Mouse (Mus musculus) forebrain, embryonic 16.5 days (tissue): ENCODE measurements at regions not wholly inside any gene's neighbourhood (a gene's known extent, or its start where the extent isn't known, plus 50 kb on each side); places are given as distances from the start of the nearest gene placed in this dataset.

Experiments used
- ATAC-seq: fragments of 200-750 bp; cut with Nextera tagmentation; 2 replicates; pipeline ENCODE4 v1.8.0; 2017; ENCODE audit warnings: mild to moderate bottlenecking, moderate library complexity
- H3K27ac ChIP-seq: fragments of 300-500 bp; sonication (generic); 2 replicates; pipeline ENCODE4 v1.5.1; 2014; ENCODE audit warnings: low read length, control low read depth
- H3K27me3 ChIP-seq: fragments of 300-500 bp; sonication (generic); replicated peaks from 2 replicates; pipeline ENCODE4 v1.6.1; 2014; ENCODE audit warnings: low read length; ENCODE audit not compliant: control insufficient read depth, insufficient read depth
- H3K36me3 ChIP-seq: fragments of 300-500 bp; sonication (generic); 2 replicates; pipeline ENCODE4 v1.6.1; 2014; ENCODE audit not compliant: control insufficient read depth, insufficient read depth
- H3K4me1 ChIP-seq: fragments of 300-500 bp; sonication (generic); replicated peaks from 2 replicates; pipeline ENCODE4 v1.6.1; 2014; ENCODE audit warnings: low read length; ENCODE audit not compliant: control insufficient read depth, insufficient read depth
- H3K4me2 ChIP-seq: fragments of 300-500 bp; sonication (generic); 2 replicates; pipeline ENCODE4 v1.6.1; 2014; ENCODE audit warnings: mild to moderate bottlenecking, low read length, control low read depth
- H3K4me3 ChIP-seq: fragments of 300-500 bp; sonication (generic); replicated peaks from 2 replicates; pipeline ENCODE4 v1.5.1; 2014; ENCODE audit warnings: mild to moderate bottlenecking, low read length, control low read depth
- H3K9ac ChIP-seq: fragments of 300-500 bp; sonication (generic); replicated peaks from 2 replicates; pipeline ENCODE4 v1.6.1; 2014; ENCODE audit warnings: low read depth, low read length, control low read depth
- H3K9me3 ChIP-seq: fragments of 300-500 bp; sonication (generic); 2 replicates; pipeline ENCODE4 v1.6.1; 2016; ENCODE audit warnings: low read length; ENCODE audit not compliant: control insufficient read depth
- WGBS: fragments of 180-500 bp; shearing (Covaris S2); extraction: QIAGEN DNeasy Blood & Tissue Kit; methylation state at CpG from one replicate; pipeline ENCODE4 v1.1.7; 2014; 5-methylcytosine and 5-hydroxymethylcytosine counted together

DNA sequence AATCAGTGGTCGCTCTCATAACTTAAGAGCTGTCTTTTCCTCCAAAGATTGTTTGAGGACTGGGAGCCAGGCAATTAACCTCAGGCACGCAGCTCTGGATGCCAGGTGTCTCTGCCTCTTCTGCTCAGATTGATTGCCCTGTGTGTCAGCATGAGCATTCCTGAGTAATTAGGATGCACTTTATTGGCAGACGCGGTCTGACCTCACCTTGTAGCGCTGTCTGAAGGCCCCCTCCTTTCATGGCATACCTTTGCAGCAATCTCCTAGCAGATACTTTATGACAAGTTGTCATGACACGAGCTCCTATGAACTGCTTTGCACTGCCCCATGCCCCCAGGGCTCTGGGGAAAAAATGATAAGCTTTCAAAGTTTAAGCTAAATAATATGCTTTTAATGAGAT is 114.1 kb upstream of the Eef1e1 start:
- no peak for ATAC-seq

DNA sequence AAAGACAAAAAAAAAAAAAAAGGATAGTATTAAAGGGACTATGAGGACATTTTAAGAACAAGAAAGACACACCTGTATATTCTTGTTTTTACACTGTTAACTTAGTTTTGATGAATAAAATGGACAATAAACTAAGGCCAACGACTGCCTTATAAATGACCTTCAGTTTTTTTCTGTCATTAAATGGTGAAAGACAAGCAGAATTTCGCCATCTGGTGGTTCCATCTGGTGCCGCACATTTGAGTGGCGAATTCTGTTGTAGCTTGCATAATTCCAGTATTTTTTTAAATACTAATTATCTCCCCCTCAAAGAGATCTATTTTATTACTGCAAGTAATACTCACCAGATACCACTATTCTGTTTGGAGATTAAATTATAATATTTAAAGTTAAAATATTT is 107.3 kb upstream of the Eef1e1 start:
- Histone ChIP-seq H3K4me2 (no peak overlapping the region), H3K9me3 (no peaks in the 10 kb centered on the region), H3K27me3 (no peaks in the 10 kb centered on the region), H3K27ac (no peak overlapping the region), H3K36me3 (no peaks in the 10 kb centered on the region), H3K4me3 (no peak overlapping the region), H3K4me1 (no peaks in the 10 kb centered on the region), H3K9ac (no peak overlapping the region)
- ATAC-seq, result no peak
- WGBS, result 32% methylated on average over 4 of the region's 4 CpGs

More for the DNA sequence above, 114.1 kb upstream of the Eef1e1 start:
- no peaks in the 10 kb centered on the region for H3K27me3 ChIP-seq
- no peaks in the 10 kb centered on the region for H3K4me1 ChIP-seq
- H3K4me3 ChIP-seq, result no peak overlapping the region
- no peaks in the 10 kb centered on the region for H3K36me3 ChIP-seq
- WGBS, result 72% methylated on average over 6 of the region's 6 CpGs
- no peak overlapping the region for H3K9ac ChIP-seq
- H3K9me3 ChIP-seq, result no peaks in the 10 kb centered on the region
- no peak overlapping the region for H3K4me2 ChIP-seq
- no peak overlapping the region for H3K27ac ChIP-seq

DNA sequence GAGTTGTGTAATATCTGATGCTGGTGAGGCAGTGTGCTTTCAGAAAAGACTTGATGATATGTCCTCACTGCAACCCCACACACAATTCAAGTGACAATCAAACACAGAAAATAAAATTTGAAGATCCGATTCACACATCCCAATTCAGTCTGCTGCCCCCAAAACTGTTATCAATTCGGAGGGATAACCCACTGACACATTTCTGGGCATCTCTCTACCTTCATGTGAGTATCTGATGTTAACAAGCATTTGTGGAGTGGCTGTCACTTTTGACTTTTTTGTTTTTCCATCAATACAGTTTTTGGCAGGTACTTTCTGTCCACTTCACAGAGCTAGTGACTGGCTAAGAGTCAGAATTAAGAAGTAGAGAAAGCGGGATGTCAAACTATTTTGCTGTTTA is 101.4 kb upstream of the Eef1e1 start:
- no peak for ATAC-seq
- Histone ChIP-seq H3K4me3 (no peak overlapping the region), H3K9me3 (no peaks in the 10 kb centered on the region), H3K4me2 (no peak overlapping the region), H3K4me1 (no peaks in the 10 kb centered on the region), H3K9ac (no peak overlapping the region), H3K36me3 (no peaks in the 10 kb centered on the region), H3K27me3 (no peaks in the 10 kb centered on the region), H3K27ac (no peak overlapping the region)
- WGBS, result 89% methylated on average over 3 of the region's 3 CpGs

DNA sequence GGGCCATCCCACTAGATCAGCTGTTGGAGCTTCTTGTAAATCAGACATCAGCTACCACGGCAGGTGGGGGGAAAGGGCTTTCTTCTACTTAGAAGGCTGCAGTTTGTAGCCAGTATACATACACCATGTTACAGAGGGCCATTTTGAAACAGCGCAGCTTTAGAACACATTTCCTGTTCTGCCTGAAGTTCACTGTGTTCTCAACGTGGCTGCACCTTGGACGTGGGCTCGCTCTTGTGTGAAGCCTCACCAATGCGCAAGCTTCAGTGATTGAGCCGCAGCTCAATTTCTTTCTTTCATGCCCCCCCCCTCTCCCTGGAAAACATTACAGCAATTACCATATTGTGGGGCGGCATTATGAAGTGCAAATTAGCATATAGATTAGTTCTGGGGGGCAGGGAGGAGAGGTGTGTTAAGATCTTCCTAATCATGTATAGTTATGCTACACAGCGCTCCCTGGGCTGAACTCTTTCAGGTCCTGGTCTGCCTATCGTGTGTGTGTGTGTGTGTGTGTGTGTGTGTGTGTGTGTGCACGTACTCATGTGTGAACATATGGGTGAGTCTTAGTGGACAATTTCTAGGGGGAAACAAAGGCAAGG is 97.9 kb upstream of the Eef1e1 start:
- WGBS, result 63% methylated on average over 11 of the region's 11 CpGs
- H3K9ac ChIP-seq, result no peak overlapping the region
- no peak overlapping the region for H3K4me3 ChIP-seq
- peaks cover 4% of the 10 kb centered on the region; the same call in 1 of the 2 replicates for H3K9me3 ChIP-seq
- no peaks in the 10 kb centered on the region for H3K27me3 ChIP-seq
- no peak overlapping the region for H3K27ac ChIP-seq
- ATAC-seq, result peak; percentile 36; the same call in 1 of the 2 replicates
- no peaks in the 10 kb centered on the region for H3K4me1 ChIP-seq
- no peak overlapping the region for H3K4me2 ChIP-seq
- H3K36me3 ChIP-seq, result no peaks in the 10 kb centered on the region

DNA sequence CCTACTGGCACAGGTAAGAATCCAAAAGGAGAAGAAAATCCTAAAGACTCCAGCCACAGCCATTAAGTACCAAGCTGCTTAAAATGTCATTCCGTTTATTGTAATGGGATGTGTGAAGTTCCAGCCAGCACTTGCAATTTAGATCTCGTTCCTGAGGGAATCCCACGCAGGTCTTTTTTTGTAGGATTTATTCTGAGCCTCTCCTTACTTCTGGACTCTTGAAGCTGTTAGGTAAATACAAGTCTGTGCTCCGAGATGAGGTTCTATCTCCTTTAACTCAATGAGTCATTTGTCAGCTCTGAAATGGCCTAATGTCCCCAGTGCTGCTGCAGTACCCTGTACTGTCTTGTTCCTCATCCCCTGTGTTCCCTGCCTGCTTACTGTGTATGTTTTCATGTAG is 94.9 kb upstream of the Eef1e1 start:
- 89% methylated on average over 4 of the region's 4 CpGs for WGBS
- no peak overlapping the region for H3K9ac ChIP-seq
- ATAC-seq, result no peak

DNA sequence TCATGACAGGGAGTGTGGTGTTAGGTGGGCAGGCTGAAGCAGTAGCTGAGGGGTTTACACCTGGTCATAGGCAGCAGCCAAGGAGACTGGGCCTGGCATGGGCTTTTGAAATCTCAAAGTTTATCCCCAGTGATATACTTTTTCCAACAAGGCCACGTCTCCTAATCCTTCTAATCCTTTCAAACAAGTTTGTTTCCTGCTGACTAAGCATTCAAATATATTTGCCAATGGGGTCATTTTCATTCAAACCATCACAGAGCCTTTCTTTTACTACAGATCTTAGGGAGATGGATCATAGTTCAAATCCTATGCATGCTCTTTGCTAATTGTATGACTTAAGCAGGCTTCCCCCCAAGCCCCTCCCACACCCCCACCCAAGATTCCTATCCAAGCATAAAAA is 93.0 kb upstream of the Eef1e1 start:
- Histone ChIP-seq H3K4me3 (no peak overlapping the region), H3K27ac (no peak overlapping the region), H3K4me1 (no peaks in the 10 kb centered on the region), H3K9me3 (peaks cover 5% of the 10 kb centered on the region; the same call in 1 of the 2 replicates), H3K36me3 (no peaks in the 10 kb centered on the region), H3K9ac (no peak overlapping the region), H3K27me3 (no peaks in the 10 kb centered on the region), H3K4me2 (no peak overlapping the region)
- WGBS, result 60% methylated on average over 1 of the region's 1 CpGs
- ATAC-seq, result no peak

More for the DNA sequence above, 94.9 kb upstream of the Eef1e1 start:
- H3K4me2 ChIP-seq, result no peak overlapping the region
- peaks cover 5% of the 10 kb centered on the region; the same call in 1 of the 2 replicates for H3K9me3 ChIP-seq
- H3K4me3 ChIP-seq, result no peak overlapping the region
- H3K27me3 ChIP-seq, result no peaks in the 10 kb centered on the region
- no peak overlapping the region for H3K27ac ChIP-seq
- H3K36me3 ChIP-seq, result no peaks in the 10 kb centered on the region
- no peaks in the 10 kb centered on the region for H3K4me1 ChIP-seq

DNA sequence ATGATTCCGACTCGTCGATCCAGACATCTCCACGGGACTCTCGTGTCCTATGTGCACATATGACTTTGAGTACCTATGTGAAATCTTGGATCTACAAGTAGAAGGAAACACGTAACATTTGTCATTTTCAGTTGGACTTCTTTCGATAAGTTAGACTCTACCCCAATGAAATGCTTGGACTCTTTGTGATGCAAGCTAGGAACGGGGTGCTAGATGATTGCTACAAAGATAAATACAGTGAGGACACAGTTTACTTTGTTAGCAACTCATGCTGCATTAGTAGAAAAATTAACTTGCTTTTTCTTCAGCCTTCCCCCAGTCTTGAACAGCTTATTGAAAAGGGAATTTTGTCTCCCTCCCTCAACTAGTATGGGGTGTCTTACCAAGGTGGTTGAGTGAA is 81.2 kb upstream of the Eef1e1 start:
- H3K27ac ChIP-seq, result no peak overlapping the region
- H3K36me3 ChIP-seq, result no peaks in the 10 kb centered on the region
- no peak for ATAC-seq
- no peaks in the 10 kb centered on the region; the same call in 1 of the 2 replicates for H3K27me3 ChIP-seq
- WGBS, result 95% methylated on average over 8 of the region's 8 CpGs
- H3K4me1 ChIP-seq, result no peaks in the 10 kb centered on the region
- H3K4me2 ChIP-seq, result no peak overlapping the region
- H3K4me3 ChIP-seq, result no peak overlapping the region
- H3K9me3 ChIP-seq, result no peaks in the 10 kb centered on the region
- H3K9ac ChIP-seq, result no peak overlapping the region

DNA sequence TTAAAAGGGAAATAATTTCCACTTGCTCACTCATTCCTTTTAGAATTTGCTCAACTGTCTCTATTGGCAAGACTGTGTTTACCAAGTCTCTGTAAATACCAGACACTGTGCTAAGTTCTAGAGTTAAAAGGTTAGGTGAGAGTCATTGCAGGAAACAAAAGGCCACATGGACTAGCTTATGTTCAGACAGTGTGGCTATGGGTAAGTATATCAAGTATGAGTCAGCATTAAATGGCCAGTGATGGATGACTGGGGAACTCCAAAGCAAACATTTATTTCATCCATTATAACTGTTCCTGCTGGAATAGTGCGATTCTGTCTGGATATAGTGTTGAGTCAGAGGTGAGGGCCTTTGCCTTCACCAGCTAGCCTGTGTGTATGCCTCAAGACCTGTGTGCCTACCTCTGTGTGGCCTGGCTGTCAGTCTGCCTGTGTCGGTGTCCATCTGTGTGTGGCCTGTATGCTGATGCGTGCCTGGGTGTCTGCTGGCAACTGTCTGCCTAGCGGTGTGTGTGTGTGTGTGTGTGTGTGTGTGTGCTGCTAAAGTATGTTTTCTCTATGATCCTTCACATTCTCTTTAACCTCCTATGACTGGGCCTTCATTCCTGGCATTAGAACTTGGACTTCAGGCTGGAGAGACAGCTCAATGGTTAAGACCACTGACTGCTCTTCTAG is 77.6 kb upstream of the Eef1e1 start:
- Histone ChIP-seq H3K9ac (no peak overlapping the region), H3K27me3 (no peaks in the 10 kb centered on the region; the same call in 1 of the 2 replicates), H3K4me2 (no peak overlapping the region), H3K9me3 (no peaks in the 10 kb centered on the region), H3K36me3 (no peaks in the 10 kb centered on the region), H3K4me3 (no peak overlapping the region), H3K27ac (no peak overlapping the region), H3K4me1 (no peaks in the 10 kb centered on the region)
- 94% methylated on average over 4 of the region's 4 CpGs for WGBS
- ATAC-seq, result no peak

DNA sequence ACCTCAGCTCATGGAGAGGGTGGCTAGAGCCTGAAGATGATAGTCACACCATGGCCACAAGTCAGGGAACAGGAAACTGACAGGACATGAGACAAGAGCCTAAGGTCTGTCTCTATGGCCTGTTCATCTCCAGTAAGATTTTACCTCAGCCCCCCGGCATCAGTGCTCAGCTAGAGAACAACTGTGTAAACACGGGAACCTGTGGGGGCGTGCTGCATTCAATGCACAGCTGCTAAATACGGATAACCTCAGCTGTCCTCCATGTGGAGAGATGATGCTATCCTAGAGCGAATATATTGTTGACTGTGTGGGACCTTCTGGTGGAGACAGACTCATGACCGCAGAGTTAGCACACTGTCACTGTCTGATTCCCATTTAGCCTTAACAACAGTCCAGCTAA is 76.4 kb upstream of the Eef1e1 start:
- no peaks in the 10 kb centered on the region for H3K9me3 ChIP-seq
- no peak overlapping the region for H3K9ac ChIP-seq
- 90% methylated on average over 6 of the region's 6 CpGs for WGBS
- no peak overlapping the region for H3K4me3 ChIP-seq
- no peaks in the 10 kb centered on the region for H3K36me3 ChIP-seq
- H3K27me3 ChIP-seq, result no peaks in the 10 kb centered on the region; the same call in 1 of the 2 replicates
- no peaks in the 10 kb centered on the region for H3K4me1 ChIP-seq
- H3K27ac ChIP-seq, result no peak overlapping the region
- H3K4me2 ChIP-seq, result no peak overlapping the region
- ATAC-seq, result no peak
